Mouse (Mus musculus) Muller cell, postnatal 12 days (primary cell): ENCODE data around the gene Haghl.

ENCODE experiments used
- DNase-seq: peaks from one replicate; pipeline ENCODE4 v3.0.0-alpha.2; 2015; ENCODE audit errors: inconsistent ontology term

The Haghl gene

DNA sequence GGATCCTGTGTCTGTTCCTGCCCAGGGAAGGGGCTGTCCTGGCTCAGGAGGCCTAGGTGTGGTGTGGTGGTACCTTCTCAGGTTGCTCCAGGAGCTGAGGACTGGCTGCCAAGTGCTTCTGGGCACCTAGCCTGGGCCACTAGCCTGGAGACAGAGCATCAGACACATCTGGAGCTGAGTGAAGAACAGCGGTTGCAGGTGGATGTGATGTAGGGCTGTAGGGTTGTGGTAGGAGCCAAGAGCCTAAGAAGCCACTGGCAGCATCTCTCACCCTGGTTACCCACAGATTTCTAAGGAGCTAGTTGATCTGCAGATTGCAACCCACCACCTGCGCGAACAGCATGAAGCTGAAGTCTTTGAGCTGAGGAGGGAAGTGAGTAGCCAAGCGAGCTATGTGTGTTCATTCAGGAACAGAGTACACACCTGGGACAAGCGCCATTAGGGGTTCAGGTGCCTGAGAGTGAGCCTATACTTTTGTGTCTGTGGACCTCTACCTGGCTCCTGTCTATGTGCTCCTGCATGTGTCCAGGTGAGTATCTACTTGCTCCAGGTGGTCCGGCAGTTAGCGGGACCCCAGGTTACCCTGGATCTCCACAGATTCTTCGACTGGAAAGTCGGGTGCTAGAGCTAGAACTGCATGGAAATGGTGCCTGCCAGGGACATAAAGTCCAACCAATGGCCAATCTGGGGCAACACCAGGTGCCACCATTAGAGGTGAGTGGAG is 1.5 kb upstream of the Haghl start:
- no peak for DNase-seq

DNA sequence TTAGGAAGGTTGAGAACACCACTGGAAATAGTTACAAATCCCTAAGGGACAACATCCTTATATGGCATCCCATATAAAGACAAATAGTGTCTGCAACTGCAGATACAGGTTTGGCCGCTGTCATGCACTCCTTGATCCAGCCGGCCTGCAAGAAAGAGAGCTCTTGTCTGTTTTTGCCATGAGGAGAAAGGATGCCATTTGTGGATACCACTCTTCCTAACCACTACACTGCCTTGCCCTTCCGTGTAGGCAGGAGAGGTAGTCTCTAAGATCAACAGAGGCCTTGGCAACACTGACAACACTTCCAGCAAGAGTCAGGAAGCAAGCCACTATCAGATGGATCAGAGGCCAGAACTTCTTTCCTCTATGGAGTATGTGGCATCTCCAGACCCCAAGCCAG is 807 bp upstream of the Haghl start, which contains the start of gene Ccdc78:
Gene Ccdc78 (plus strand): TSS at position 301 of the 400 bp plus-strand sequence.
- no peak for DNase-seq

DNA sequence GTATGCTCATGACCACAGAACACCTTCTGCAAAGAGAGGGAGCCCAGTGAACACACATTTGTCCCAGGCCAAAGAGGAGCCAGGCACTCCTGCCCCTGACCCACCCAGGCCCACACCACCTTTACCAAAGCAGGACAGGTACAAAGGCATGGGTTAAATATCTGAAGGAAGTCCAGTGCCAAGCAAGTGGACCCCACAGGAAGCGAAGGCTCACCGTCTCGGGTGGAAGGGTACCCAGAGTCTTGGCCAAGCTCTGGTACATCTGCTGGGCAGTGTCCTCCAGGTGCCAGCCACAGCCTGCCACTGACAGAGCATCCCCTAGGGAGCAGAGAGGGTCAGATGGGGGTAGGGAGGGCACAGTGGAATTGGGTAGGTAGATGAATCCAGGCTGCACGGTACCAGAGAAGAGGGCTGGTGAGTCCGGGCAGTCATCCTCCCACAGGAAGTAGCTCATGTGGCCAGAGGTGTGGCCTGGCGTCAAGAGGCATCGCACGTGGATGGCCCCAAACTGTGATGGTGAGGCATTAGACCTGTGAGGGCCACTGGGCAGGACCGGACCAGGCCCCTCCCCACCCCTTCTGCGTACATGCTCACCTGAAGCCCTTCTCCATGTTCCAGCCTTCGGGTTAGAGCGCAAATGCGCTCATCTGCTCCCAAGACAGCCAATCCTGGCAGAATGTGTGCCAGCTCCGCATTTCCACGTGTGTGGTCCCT is 1.5 kb downstream of the Haghl start:
- no peak for DNase-seq

DNA sequence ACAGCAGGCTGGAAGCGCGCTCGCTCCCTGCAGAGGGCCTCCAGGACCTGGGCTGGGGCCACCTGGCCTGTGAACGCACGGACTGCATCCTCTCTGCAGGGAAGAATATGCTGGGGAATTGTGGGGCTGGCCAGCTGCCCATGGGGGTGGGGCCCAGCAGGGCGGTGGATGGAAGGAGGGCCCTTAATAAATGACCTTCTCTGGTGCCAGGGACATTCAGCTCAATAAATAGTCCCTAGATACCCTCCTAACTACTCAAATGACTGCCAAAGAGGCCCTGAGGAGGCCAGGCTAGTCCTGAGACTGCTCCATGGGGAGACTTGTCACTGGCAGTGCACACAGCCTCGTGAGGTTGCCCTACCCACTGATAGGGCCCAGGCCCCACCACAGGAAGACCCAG is 2.4 kb downstream of the Haghl start:
- no peak for DNase-seq

DNA sequence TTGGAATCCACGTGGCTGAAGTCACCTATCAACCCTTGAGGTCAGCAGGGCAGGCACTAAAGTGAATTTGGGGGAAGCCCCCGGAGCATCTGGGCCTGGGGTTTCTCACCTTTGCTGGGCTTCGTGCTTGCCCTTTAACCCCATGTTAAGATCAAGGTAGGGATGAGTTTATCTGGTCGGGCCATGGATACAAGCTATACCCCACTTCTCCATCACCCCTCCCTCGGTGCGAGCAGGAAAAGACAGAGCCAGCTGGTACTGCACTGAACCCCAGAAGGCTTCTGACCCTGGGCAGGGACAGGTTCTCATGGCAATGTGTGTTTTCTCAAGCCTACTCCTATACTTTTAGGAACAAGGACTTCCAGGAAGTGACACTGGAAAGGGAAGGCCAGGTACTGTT is 4.1 kb downstream of the Haghl start:
- no peak for DNase-seq

DNA sequence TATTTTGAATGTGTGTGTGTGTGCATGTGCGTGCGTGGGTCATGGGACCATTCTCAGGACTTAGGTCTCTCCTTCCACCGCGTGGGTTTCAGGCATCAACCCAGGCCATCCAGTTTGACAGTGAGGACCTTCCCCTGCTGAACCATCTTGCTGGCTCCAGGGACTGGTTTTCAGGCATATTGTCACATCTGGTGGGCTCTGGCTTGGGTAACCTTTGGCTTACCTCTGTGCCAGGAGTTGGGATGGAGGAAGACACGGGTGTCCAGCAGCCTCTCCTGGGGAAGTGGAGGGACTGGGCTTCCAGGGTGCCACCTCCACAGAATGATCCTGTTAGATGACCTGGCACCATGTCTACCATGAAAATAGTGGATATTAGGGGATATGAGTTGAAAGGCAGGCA is 7.5 kb downstream of the Haghl start:
- no peak for DNase-seq

DNA sequence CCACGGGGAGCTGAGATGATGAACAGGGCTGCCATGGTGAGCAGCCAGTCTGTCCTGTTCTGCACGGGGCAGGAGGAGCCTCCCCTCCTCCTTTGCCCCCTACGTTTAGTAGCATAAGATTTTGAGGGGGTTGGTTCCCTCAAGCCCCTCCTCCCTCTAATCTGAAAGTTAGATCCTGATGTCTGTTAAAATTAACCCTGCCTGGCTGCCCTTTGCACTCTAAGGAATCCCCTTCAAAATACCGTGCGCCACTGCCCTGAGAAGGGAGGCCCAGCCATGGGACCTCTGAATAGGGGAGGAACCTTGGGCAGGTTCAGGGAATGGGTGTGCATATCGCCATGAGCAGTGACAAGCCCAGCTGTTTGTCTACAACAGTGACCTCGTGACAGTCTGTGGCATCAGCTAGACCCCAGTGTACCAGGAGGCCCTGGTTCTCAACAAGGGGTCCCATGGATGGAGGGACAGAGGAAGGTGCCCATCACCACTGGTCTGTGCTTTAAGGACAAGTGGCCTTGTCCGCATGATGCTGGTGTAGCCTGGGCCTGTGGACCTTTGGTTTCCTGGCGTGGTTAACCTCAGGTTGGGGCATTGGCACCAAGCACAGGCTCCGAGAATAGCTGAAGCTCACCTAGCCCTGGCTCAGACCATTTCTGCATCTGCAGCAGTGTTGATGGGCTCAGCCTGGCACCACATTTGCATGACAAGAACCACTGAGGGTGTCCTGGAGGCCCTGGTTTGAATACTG is 10.0 kb downstream of the Haghl start:
- no peak for DNase-seq

DNA sequence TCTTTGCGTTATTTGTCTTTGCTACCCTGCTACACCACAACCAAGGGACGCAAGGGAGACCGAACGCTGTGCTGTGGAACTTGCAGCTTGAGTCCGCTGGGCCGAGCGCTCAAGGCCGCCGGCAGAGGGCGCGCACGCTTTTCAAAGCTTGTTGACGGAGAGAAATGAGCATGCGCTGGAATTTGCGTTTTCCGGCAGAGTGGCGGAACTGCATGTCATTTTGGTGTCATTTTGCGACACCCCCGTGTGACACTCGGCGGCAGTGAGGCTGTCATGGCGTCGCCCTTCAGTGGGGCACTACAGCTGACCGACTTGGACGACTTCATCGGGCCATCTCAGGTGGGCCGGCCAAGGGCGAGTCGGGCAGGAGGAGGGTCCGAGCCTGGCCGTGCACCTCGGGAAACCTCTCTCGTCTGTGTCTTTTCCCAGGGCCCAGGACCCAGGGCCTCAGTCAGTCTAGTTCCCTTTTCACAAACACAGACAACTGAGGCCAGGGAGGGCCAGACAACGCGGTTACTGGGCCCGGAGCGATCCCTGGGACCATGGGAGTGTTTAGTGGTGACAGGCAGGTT is 11.8 kb downstream of the Haghl start, which contains the start of gene Narfl:
Gene Narfl (plus strand): TSS at position 228 of the 572 bp plus-strand sequence.
- peak; percentile 96 for DNase-seq

DNA sequence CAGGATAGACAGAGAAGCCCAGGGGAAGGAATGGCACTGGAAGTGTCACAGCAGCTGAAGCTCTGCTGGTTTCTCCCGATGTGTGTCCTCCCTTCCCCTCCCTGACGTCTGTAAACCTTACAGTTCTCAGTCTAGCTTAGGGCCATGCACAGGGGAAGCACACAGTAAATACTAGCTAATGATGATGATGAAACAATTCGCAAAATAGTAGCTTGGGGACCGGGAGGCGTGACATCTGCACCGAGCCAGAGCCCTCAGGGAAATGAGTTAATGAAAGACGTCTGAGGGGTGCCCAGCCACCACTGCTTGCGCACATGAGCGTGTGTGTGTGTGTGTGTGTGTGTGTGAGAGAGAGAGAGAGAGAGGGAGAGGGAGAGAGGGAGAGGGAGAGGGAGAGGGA is 16.1 kb downstream of the Haghl start:
- DNase-seq = no peak

DNA sequence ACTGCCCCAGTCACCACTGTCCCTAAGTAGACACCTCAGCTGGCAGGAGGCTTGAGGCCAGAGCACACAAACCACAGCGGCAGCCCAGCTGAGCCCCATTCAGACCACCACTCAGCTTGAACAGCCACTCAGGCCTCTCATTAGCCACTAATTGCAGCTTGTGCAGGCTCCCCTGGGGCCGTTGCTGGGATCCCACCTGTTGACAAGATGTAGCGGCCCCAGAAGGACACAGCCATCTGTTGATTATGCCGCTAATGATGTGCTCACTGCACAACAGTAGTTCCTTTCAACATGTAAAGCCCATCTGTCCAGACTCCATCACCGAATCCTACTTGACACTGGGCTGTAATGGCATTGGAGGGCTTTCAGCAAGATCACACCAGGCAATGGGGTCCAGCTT is 19.6 kb downstream of the Haghl start:
- peak; percentile 55 for DNase-seq

DNA sequence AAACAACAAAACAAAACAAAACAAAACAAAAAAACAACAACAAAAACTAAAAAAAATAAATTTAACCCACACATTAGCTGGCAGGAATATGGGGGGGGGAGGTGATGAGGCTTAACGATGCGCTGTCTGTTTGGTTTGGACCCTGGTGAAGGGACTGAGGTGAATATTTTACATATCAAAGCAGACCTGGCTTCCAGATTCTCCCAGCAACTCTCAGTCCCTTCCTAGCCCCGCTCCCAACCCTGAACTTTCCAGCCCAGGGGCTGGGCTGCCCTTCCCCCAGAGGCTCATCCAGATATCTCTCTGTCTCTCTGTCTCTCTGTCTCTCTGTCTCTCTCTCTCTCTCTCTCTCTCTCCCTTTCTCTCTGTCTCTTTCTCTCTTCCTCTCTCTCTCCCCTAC is 22.9 kb downstream of the Haghl start:
- no peak for DNase-seq

DNA sequence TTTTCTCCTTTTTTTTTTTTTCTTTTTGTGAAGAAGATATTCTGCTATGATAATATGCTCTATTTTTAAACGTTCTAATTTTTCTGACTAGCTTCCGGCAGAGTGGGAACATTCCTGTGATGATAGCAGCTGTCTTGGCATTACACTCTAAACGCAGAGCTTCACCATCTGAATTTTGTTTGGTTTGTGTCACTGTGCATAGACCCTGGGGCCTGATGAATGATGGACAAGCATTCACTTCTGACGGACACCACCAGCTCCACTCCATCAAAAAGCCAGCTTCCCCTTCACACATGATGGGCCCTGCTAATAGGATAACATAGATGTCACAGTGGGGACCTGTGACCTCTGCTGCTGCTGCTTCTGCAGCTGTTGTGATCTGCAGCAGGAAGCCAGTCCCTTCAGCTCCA is 23.9 kb downstream of the Haghl start:
- DNase-seq = no peak

DNA sequence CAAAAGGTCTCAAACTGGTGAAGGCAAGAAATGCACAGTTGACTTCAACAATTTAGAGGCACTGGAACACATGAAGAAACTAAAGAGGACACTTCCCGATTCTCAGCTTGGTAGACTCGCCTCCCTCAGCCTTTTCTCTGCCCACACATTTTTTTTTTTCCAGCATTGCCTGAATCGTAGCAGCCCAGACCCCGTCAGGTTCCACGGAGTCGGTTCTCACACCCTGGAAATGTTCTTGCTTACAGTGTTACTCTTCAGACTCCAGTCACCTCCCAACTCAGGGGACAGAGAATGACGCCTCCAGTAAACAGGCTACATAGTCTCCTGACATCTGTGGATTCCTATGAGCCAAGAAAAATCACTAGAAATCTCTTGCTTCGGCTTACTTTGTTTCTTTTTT is 25.3 kb downstream of the Haghl start:
- DNase-seq = no peak

DNA sequence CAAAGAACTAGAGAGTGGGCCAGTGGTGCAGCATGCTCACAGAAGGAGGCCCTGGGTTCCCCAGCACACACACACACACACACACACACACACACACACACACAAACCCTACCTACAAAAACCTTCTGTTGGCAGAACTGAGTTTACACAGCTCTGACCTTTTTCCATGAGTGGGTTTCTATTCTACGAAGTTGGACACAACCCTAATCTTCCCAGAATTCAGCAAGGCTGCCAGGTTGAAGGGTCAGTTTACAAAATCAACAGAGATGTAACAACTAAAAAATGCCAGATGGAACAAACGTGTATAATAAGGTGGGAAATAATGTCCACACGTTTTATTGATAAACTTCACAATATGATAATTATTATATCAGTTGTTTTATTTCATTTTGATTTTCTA is 27.8 kb downstream of the Haghl start:
- DNase-seq = no peak

DNA sequence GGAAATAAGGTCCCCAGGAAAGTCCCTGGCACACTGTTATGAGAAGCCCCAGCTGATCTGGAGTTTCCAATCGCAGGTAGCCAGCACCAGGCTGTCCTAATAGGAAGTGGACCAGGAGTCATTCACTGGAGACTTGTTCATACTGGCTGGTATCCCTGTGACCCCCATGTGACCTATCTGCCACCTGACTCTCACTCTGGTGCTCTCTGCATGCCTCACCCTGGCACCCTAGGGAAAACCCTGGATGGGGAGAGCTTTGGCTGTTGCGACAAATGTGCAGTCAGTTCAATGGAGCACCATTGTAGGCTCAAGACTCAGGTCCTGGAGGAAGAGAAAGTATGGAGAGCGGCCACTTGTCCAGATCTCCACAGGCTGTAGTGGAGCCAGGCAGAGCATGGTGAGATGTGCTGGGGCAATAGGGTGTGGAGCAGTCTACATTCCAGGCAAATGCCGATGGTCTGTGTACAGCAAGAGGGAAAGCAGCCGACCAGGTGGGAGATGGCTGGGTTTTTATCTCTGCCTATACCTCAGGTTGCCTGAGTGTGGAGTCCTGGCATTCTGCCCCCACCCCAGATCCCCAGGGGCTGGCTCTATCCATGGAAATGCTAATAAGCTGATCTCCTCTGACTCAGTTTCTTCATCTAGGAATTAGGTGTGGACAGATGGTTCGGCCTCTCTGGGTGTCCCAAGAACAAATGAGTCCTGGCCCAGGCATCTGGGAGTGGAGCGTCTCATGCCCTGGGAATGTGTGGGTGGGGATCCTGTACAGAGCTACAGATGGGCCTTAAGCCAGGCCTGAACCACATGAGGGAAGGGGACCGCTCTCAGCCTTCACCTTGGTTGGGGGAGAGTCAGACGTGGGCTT is 28.9 kb downstream of the Haghl start:
- DNase-seq = peak; percentile 87

DNA sequence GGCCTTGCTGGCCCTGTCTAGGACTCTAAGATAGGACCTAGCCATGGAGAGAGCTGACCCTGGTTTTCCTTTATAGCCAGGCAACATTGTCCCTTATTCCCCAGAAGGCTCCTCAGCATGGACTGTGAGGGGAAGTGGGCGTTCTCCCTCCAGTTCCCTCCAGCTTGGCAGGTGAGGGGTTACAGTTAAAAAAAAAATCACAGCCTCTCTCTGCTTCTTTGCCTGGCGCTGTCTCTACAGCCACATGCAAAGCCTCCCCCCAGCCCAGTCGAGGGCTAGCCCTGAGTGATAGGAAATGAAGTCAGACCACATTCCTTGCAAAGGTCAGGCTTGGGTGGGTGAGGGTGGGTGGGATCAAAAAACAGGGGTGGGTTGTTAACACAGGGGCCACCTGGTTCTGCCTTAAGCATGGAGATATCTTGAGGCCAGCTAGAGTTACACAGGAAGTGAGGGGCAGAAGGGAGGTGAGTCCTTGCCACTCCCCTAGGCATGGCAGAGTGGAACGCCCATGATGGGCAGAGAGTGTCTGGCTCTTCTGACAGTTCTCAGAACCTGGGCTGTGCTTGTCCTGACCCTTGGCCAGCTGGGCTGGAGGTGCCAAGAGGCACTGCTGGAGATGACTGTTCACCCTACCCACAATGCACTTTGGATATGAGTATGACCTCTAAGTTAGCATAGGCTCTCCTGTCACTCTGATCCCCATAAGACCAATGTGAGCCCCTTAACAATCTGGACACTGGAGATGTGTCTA is 29.7 kb downstream of the Haghl start:
- no peak for DNase-seq

DNA sequence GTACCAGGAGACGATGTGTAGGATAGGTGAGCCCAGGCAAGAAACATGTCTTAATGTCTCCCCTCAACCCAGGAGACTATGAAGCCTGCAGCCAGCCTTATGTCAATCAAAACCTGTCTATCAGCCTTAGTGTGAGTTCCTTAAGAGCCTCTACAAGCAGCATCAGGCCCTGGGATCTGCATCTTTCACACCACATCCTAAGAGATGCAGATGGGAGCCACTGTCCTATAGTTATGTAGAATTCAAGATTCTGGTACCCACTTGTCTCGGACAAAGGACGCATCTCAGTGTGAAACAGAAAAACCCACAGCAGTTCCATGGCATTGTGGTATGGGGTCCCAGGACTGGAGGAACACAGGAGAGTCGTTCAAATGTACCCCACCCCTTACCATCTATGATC is 30.4 kb downstream of the Haghl start:
- no peak for DNase-seq

DNA sequence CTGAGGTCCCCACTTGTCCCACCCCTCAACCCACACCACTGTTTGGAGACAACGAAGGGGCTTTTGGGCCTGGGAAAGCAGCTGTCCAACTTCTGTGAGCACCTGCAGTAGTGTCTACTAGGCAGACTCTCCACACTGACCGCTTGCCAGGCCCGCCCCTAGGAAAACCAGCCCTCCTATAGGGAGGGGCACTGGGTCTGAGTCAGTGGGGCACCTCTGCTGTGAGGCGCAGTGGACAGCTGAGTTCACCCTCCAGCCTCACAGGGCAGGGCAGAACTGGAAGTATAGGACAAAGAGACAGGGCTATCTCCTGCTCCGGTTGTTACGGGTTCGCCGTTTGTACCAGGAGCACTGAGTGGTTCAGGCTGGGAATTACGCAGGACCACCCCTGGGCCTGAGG is 31.2 kb downstream of the Haghl start, which contains the start of gene Msln:
Gene Msln (minus strand): TSS at position 138 of the 400 bp plus-strand sequence.
- DNase-seq = no peak

DNA sequence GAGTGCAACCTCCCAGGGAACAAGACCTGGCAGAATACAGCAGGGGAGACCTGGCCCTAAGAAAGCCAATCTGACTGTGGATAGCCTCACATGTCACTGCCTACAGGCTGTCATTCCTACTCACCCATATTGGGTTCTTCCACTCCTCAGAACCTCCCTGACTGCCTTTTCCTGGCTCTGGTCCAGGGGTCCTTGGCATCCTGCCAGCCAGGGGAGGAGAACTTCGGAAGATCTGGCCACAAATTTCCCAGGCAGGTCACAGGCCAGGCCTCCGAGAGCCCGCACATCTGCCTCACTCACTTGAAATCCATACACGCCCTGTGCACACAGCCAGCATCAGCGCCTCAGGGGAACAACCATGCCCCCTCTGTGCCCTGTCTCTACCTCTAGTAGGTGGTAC is 34.0 kb downstream of the Haghl start:
- peak; percentile 82 for DNase-seq

DNA sequence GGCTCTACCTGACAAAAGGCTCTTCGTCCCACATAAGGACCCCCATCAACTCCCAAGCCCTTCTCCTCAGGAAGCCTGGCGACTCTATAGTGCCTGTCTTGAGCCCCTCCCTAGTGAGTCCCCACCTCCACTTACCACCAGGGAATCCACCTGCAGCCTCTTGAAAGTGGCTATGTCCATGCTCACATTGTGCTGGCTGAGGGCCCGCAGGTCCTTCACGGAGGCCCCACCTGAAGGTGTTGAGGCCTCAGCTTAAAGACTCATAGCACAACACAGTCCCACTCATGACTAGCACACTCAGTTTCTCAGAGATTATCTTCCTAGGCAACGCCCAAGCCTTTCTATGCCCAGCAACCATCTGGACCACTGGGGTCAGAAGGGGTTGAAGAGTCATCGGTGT is 36.2 kb downstream of the Haghl start:
- no peak for DNase-seq

DNA sequence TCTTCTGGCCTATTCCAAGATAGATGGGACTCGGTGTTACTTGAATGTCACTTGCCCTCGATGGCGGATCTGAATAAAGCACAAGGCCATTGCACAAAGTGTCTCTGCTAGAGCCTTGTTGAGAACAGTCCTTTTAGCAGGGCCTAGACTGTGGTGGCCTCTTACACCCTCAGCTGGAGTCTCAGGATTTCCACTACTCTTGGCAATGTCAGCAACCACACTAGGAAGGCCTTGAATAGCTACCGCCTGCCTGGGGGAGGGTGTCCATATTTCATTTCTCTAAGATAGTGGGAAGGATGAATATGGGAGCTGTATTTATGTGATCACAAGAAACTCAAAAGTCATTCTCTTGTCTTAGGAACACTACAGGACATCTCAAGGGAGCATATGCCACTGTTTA is 37.2 kb downstream of the Haghl start:
- no peak for DNase-seq
